In genomic region chr4:115939295-115940102, GRCm38 (mm10) we compare ENCODE assay signal across 8 mouse cellular contexts. TPM values are rescaled to one million over a fixed set of nuclear protein-coding genes. Genes with fewer than 3 reads are reported as not detected.
DNase-seq lines count a peak whose midpoint lies in the region; ATAC-seq lines count a peak whose summit lies in the region.

TSS of gene Dmbx1 (minus strand) at chr4:115939926.

- H3K9ac ChIP-seq in kidney, embryonic 14.5 days (ENCODE audit: low read depth, low read length) = no peak within 1 kb of the TSS
- no peak within 1 kb of the TSS for H3K9ac ChIP-seq in liver, embryonic 12.5 days
- no peak within 1 kb of the TSS for H3K9ac ChIP-seq in neural tube, embryonic 13.5 days

- H3K27me3 ChIP-seq in kidney, embryonic 14.5 days (ENCODE audit: control insufficient read depth, insufficient read depth, low read length) = peaks cover 99% of the 10 kb centered on the region
- H3K27me3 ChIP-seq in liver, embryonic 12.5 days (replicated peaks) = peaks cover 100% of the 10 kb centered on the region
- H3K27me3 ChIP-seq in neural tube, embryonic 13.5 days = peaks cover 100% of the 10 kb centered on the region

- no peak within 1 kb of the TSS for H3K27ac ChIP-seq in kidney, embryonic 14.5 days (ENCODE audit: low read depth, low read length)
- H3K27ac ChIP-seq in liver, embryonic 12.5 days = no peak within 1 kb of the TSS
- no peak within 1 kb of the TSS for H3K27ac ChIP-seq in neural tube, embryonic 13.5 days (replicated peaks)

- H3K4me2 ChIP-seq in kidney, embryonic 14.5 days (replicated peaks; ENCODE audit: low read depth, low read length) = peak within 1 kb of the TSS; percentile 56
- peak within 1 kb of the TSS; percentile 68 for H3K4me2 ChIP-seq in liver, embryonic 12.5 days
- peak within 1 kb of the TSS; percentile 46 for H3K4me2 ChIP-seq in neural tube, embryonic 13.5 days

- H3K9me3 ChIP-seq in kidney, embryonic 14.5 days (ENCODE audit: control insufficient read depth, low read length) = no peaks in the 10 kb centered on the region
- H3K9me3 ChIP-seq in liver, embryonic 12.5 days (replicated peaks) = no peaks in the 10 kb centered on the region
- H3K9me3 ChIP-seq in neural tube, embryonic 13.5 days = no peaks in the 10 kb centered on the region

- peak; percentile 8 for ATAC-seq in kidney, embryonic 14.5 days (ENCODE audit: low FRiP score, low TSS enrichment)
- peak; percentile 46 for ATAC-seq in common myeloid progenitor, adult 5-6 weeks (replicated peaks; ENCODE audit: low read depth, poor library complexity, severe bottlenecking)
- ATAC-seq in liver, embryonic 12.5 days = no peak
- no peak for ATAC-seq in neural tube, embryonic 13.5 days (ENCODE audit: low read depth)

- peaks cover 7% of the 10 kb centered on the region for H3K4me1 ChIP-seq in kidney, embryonic 14.5 days (ENCODE audit: control insufficient read depth, insufficient read depth, low read length)
- H3K4me1 ChIP-seq in liver, embryonic 12.5 days = peaks cover 6% of the 10 kb centered on the region; the same call in 1 of the 2 replicates
- H3K4me1 ChIP-seq in neural tube, embryonic 13.5 days (replicated peaks) = peaks cover 33% of the 10 kb centered on the region

- H3K4me3 ChIP-seq in kidney, embryonic 14.5 days (ENCODE audit: low read length) = peak within 1 kb of the TSS; percentile 35
- peak within 1 kb of the TSS; percentile 43 for H3K4me3 ChIP-seq in liver, embryonic 12.5 days
- peak within 1 kb of the TSS; percentile 24 for H3K4me3 ChIP-seq in neural tube, embryonic 13.5 days

- H3K36me3 ChIP-seq in kidney, embryonic 14.5 days (ENCODE audit: control insufficient read depth, insufficient read depth, low read length) = no peaks in the 10 kb centered on the region
- H3K36me3 ChIP-seq in liver, embryonic 12.5 days = no peaks in the 10 kb centered on the region
- no peaks in the 10 kb centered on the region for H3K36me3 ChIP-seq in neural tube, embryonic 13.5 days

- WGBS in kidney, embryonic 14.5 days = under 1% methylated on average over 69 of the region's 71 CpGs
- 1% methylated on average over 71 of the region's 71 CpGs for WGBS in liver, embryonic 12.5 days (ENCODE audit: insufficient replicate concordance)
- WGBS in neural tube, embryonic 13.5 days = under 1% methylated on average over 71 of the region's 71 CpGs

- no peak for DNase-seq in kidney, adult 11 months
- DNase-seq in heart, postnatal 4 days = peak; percentile 35
- DNase-seq in frontal cortex, postnatal 10 days (ENCODE audit: low spot score in 2 of 2) = no peak
- DNase-seq in frontal cortex, postnatal 14 days (ENCODE audit: low spot score in 2 of 2) = no peak

RNA-seq across cellular contexts. Expression of gene Dmbx1, which starts in this region (rescaled TPM):
- polyA plus RNA-seq in kidney, embryonic 14.5 days (2014; fragmentation: Nextera tagmentation; extraction: Ambion mirVana) = not detected in 2 replicates
- total RNA-seq in common myeloid progenitor, adult 5-6 weeks (2017) = not detected in 2 replicates
- not detected for total RNA-seq in heart, postnatal 4 days (2021)
- not detected in 2 replicates for polyA plus RNA-seq in liver, embryonic 12.5 days (2016; fragmentation: Nextera tagmentation; extraction: Ambion mirVana)
- 1.6 and 2.0 TPM in 2 replicates for polyA plus RNA-seq in neural tube, embryonic 13.5 days (2015; fragmentation: Nextera tagmentation; extraction: Ambion mirVana)

Comparison
In these comparisons a context has a peak if more than half of its experiments do, and no peak if none do; other contexts are left out.
1. Peak in ATAC-seq, H3K4me3 ChIP-seq and H3K4me2 ChIP-seq in kidney, embryonic 14.5 days; RNA of the gene not detected or under 1 TPM.
2. Peak in ATAC-seq in common myeloid progenitor, adult 5-6 weeks; RNA of the gene not detected or under 1 TPM.
3. Peak in DNase-seq in heart, postnatal 4 days; RNA of the gene not detected or under 1 TPM.